Mouse (Mus musculus) lung, adult 2 months (tissue): Measurements from ENCODE around the gene Gm8165. TPM values are rescaled to one million over a fixed set of nuclear protein-coding genes. Genes with fewer than 3 reads are reported as not detected.
"Not testable (repeated sequence)": the region's sequence is repeated elsewhere in the genome, so short reads cannot be mapped to it uniquely, and the experiment has no call there.

Source experiments
- DNase-seq: peaks from one replicate; pipeline ENCODE4 v3.0.0; 2022
- H3K4me1 ChIP-seq: fragments of 200-500 bp; 2 replicates; pipeline ENCODE4 v1.6.1; 2011; ENCODE audit warnings: low read length; ENCODE audit not compliant: control insufficient read depth, insufficient read depth
- H3K4me3 ChIP-seq: fragments of 200-500 bp; replicated peaks from 2 replicates; pipeline ENCODE3; 2011; ENCODE audit warnings: low read depth, mild to moderate bottlenecking, control low read depth, low read length; ENCODE audit errors: extremely low read depth
- whole genome bisulfite sequencing: fragments of 180-500 bp; shearing (Covaris S2); methylation state at CpG from one replicate; pipeline ENCODE4 v1.1.7; 2018; 5-methylcytosine and 5-hydroxymethylcytosine counted together
- polyA plus RNA-seq: library from polyadenylated mRNA; depleted of rRNA; stranded (reverse); fragments of >200 nt; gene quantifications from 2 replicates; pipeline ENCODE4 v1.2.3, GENCODE M21; 2012; rRNA removed

Gene Gm8165
- polyA plus RNA-seq, result not detected in 2 replicates

DNA sequence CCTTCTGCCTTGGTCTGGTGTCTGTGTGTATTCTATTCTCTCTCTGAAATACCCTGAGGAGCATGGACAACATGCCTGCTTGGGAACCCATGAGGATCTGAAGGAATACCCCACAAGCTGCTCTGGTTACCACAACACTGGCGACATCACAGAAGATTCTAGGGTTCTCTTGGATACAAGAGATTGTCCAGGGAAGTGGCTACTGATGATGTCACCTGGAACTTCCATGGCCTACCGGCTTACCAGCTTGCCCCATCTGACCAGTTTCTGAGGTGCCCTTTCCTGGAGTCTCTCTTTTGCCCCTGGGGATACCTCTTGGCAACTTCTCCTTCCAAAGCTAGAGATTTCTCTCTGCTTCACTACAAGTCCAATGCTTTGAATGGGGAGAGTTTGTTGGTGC, at the start of gene Gm8165:
Gm8165 (minus strand) TSS at position 101 of the 400 bp plus-strand sequence.
- not testable (repeated sequence) for H3K4me1 ChIP-seq, DNase-seq, H3K4me3 ChIP-seq
- 77% methylated on average over 1 of the region's 2 CpGs for WGBS

DNA sequence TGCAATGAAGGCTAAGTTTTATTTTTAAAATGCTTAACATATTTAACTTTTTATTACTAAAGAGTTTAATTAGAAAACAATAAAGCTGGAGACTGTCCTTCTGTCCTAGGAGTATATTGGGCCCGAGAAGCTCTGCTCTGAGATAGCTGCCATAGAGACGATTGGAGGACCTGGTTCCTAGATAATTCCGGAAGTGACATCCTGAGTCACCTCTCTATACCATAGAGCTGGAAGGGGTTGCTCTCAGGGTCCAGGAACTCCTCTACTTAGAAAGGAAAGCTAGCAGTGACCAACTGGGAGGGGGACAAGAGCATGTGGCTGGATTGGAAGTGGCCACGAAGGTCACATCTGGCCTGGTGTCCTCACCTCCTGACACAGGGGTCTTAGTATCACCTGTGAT, 20.6 kb upstream of the Gm8165 start, which contains the start of gene Gm7324:
Gm7324 (plus strand) TSS at position 208 of the 400 bp plus-strand sequence.
- H3K4me1 ChIP-seq, H3K4me3 ChIP-seq, DNase-seq: not testable (repeated sequence)
- WGBS, result 82% methylated on average over 4 of the region's 4 CpGs

Other genes starting within 250 kb of the Gm8165 start
- gene Gm5799, start 133.6 kb downstream of the Gm8165 start, polyA plus RNA-seq, result not detected in 2 replicates
- not detected in 2 replicates for gene Gm17654, start 98.1 kb downstream of the Gm8165 start, polyA plus RNA-seq
- not detected in 2 replicates for gene Gm10375, start 69.2 kb downstream of the Gm8165 start, polyA plus RNA-seq
- not detected in 2 replicates for gene Gm7324, start 20.6 kb upstream of the Gm8165 start, polyA plus RNA-seq
- not detected in 2 replicates for gene Gm16506, start 50.3 kb upstream of the Gm8165 start, polyA plus RNA-seq
- gene Gm6526, start 70.7 kb upstream of the Gm8165 start, polyA plus RNA-seq, result not detected in 2 replicates
- gene Gm8180, start 107.5 kb upstream of the Gm8165 start, polyA plus RNA-seq, result not detected in 2 replicates
- gene Ear1, start 198.3 kb upstream of the Gm8165 start, polyA plus RNA-seq, result 60.1 and 70.5 TPM in 2 replicates
- gene Ear10, start 246.4 kb upstream of the Gm8165 start, polyA plus RNA-seq, result not detected in 2 replicates
- gene Gm8113, start 248.2 kb upstream of the Gm8165 start, polyA plus RNA-seq, result 2.0 and 2.3 TPM in 2 replicates